ENCODE assay signal across 13 mouse cellular contexts in genomic region chr17:4770052-4770451, GRCm38 (mm10).
DNase-seq lines count a peak whose midpoint lies in the region; TF ChIP-seq lines count a peak whose summit lies in the region.
"Had no signal": no experiment of that assay in that cellular context is flagged by ENCODE, and none has a peak within 500 bp of the region (broad histone marks: within the 10 kb centered on the region; RNA-seq: fewer than 3 reads in every experiment).

No protein-coding gene starts in this region.

- dilution Hi-C loops in CH12.LX (cut with MboI; ENCODE audit: extremely low pct_ligation_motif_present, extremely low pct_unique_long_range_greater_than_20kb, low sequenced_read_pairs), result no loop called here

- H3K4me2 ChIP-seq in CH12.LX (ENCODE audit: insufficient read depth, low read depth, poor library complexity, severe bottlenecking), result no peak overlapping the region
- H3K4me2 ChIP-seq: limb, embryonic 12.5 days had no signal

- DNase-seq in gastrocnemius, adult 2 months, result no peak
- DNase-seq in gastrocnemius, postnatal 10 days, result no peak
- no peak for DNase-seq in layer of hippocampus, adult 2 months (ENCODE audit: low spot score in 2 of 2)
- DNase-seq in layer of hippocampus, adult 8-10 months (ENCODE audit: low spot score in 2 of 2), result no peak
- DNase-seq in CH12.LX (ENCODE audit: extremely low read depth) (peak; percentile 7), ZHBTc4 (ENCODE audit: low read depth, low spot score) (peak; percentile 54)
- no peak for DNase-seq in frontal cortex, postnatal 25 days (ENCODE audit: low spot score in 2 of 2)
- DNase-seq in left cerebral cortex, postnatal 25 days (ENCODE audit: low spot score in 2 of 2), result no peak
- DNase-seq: cerebellum, adult 11-12 months; heart, adult 18-20 months; thymus, postnatal 36 days had no signal

- H3K27me3 ChIP-seq in CH12.LX (replicated peaks), result no peaks in the 10 kb centered on the region
- H3K27me3 ChIP-seq: limb, embryonic 12.5 days had no signal

- no peak overlapping the region for H3K9ac ChIP-seq in CH12.LX (ENCODE audit: insufficient read depth, low read depth)
- H3K9ac ChIP-seq: limb, embryonic 12.5 days had no signal

- no peak for TF ChIP-seq POLR2A in CH12.LX (IDR thresholded peaks at IDR 0.05; ENCODE audit: low read depth, low read length)

- TF ChIP-seq CTCF in gastrocnemius, adult 2 months (IDR thresholded peaks at IDR 0.05), result peak; percentile 41
- peak; percentile 75 for TF ChIP-seq CTCF in layer of hippocampus, adult 2 months (conservative IDR thresholded peaks at IDR 0.05)
- peak; percentile 33 to 45 for TF ChIP-seq CTCF in CH12.LX (conservative IDR thresholded peaks at IDR 0.05 in 1 of 2, IDR thresholded peaks at IDR 0.05 in 1 of 2; ENCODE audit: low read depth in 2 of 2, low read length in 2 of 2)

- no peaks in the 10 kb centered on the region for H3K36me3 ChIP-seq in CH12.LX (replicated peaks in 1 of 2; ENCODE audit: control insufficient read depth in 1 of 2, insufficient read depth in 1 of 2, low read length in 1 of 2)
- H3K36me3 ChIP-seq: limb, embryonic 12.5 days had no signal

- H3K27ac ChIP-seq in gastrocnemius, adult 2 months, result no peak overlapping the region
- no peak overlapping the region for H3K27ac ChIP-seq in layer of hippocampus, adult 2 months
- no peak overlapping the region for H3K27ac ChIP-seq in CH12.LX (ENCODE audit: insufficient read depth, low read depth)
- H3K27ac ChIP-seq: limb, embryonic 12.5 days had no signal

- TF ChIP-seq RAD21 in CH12.LX (IDR thresholded peaks at IDR 0.05; ENCODE audit: low read depth, low read length), result no peak; the same call in 1 of the 2 replicates

- TF ChIP-seq EP300 in CH12.LX (IDR thresholded peaks at IDR 0.05; ENCODE audit: low read length), result no peak

- no peaks in the 10 kb centered on the region for H3K79me2 ChIP-seq in CH12.LX (replicated peaks; ENCODE audit: control insufficient read depth, extremely low read depth, insufficient read depth, poor library complexity, severe bottlenecking)

- intact Hi-C loops in gastrocnemius, adult 2 months (cut with DNase I), result loop anchor here (10.0 kb wide), 1 partner anchor 1195 kb away; no protein-coding TSS in a partner anchor
- intact Hi-C loops in left cerebral cortex, postnatal 25 days (cut with DNase I), result no loop called here

- H3K4me1 ChIP-seq in CH12.LX (ENCODE audit: control insufficient read depth in 1 of 2, insufficient read depth in 2 of 2), result peaks cover 4 to 12% of the 10 kb centered on the region in 2 experiments; a peak in 3 of 4 replicates

- H3K4me3 ChIP-seq in gastrocnemius, adult 2 months, result no peak overlapping the region
- H3K4me3 ChIP-seq in layer of hippocampus, adult 2 months, result no peak overlapping the region
- no peak overlapping the region for H3K4me3 ChIP-seq in CH12.LX (replicated peaks in 1 of 3; ENCODE audit: low read depth in 2 of 3, low read length in 2 of 3, poor library complexity in 1 of 3)
- H3K4me3 ChIP-seq: limb, embryonic 12.5 days; megakaryocyte, embryonic 14.5 days had no signal

- in situ Hi-C loops in CH12.LX (cut with MboI; ENCODE audit: low pct_ligation_motif_present, low pct_unique_long_range_greater_than_20kb, low sequenced_read_pairs), result no loop called here

- peaks cover 5% of the 10 kb centered on the region for H3K9me3 ChIP-seq in CH12.LX (replicated peaks; ENCODE audit: low read length)

TF ChIP-seq in CH12.LX, 34 proteins besides CTCF, POLR2A, EP300 and RAD21:
- no peak for TF ChIP-seq USF1 (IDR thresholded peaks at IDR 0.05; ENCODE audit: low read depth, low read length)

Comparison
In these comparisons a context has a peak if more than half of its experiments do, and no peak if none do; other contexts are left out.
1. DNase-seq: peak in CH12.LX (single experiment) and ZHBTc4 (single experiment); none in gastrocnemius, adult 2 months (single experiment), gastrocnemius, postnatal 10 days (single experiment), layer of hippocampus, adult 2 months (0 of 2), layer of hippocampus, adult 8-10 months (0 of 2), frontal cortex, postnatal 25 days (0 of 2) and left cerebral cortex, postnatal 25 days (0 of 2).
2. Peak in every context shown above with its lines, with median percentiles within 50 percentile points of each other: CTCF ChIP-seq.